Mouse (Mus musculus) naive thymus-derived CD4-positive, alpha-beta T cell, adult 2 months (primary cell): ENCODE measurements around the gene Maml3.

Experiments
- DNase-seq: peaks from one replicate; pipeline ENCODE4 v3.0.0-alpha.2; 2011; ENCODE audit warnings: low read depth

The Maml3 gene

DNA sequence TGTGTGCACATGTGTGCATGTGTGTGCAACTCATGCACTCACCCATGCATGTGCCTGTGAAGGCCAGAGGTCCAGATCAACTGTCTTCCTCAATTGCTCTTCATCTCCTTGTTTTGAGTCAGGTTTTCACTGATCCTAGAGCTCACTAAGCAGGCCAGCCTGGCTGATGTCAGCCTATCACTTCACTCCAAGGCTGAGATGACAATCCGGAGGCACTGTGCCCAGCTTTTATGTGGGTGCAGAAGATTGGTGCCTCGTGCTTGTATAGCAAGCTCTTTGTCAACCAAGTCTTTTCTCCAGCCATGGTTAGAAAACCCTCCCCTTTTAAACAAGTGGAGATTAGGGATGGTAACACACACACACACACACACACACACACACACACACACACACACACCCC lies 146.1 kb downstream of the Maml3 start:
- no peak for DNase-seq

DNA sequence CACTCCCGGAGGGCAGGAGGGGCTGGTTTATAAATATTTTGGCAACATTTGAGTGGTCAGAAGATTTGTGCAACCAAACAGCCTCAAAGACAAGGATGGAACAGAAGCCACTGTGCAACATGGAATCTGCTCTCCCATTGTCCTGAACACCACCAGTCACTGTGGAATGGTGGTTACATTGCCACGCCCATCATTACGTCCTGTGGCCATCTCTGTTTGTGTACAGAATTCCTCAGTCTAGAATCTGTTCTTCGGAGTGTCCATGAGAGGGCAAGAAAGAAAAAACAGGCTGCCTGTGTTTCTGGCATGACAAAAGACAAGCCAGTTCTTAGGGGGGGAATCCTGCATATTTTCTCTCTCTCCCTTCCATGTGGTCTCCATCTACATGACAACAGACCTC lies 150.4 kb downstream of the Maml3 start:
- no peak for DNase-seq

DNA sequence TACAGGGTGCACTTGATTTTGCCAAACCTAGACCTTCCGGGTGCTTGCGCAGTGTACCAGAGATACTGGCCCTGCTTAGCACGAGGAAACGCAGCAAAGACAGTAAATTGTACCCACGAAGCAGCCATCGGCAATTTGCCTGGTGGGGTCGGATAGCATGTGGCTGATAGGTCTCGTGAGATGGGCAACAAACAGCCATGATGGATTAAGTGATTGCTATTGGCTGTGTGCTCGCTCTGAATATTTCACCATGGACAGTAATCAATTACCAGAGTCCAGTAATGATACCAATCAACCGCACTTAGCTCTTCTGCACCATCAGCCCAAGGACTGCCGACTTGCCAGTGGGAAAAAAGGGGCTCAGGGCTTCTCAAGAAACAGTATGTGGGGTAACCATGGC lies 150.9 kb downstream of the Maml3 start:
- no peak for DNase-seq

DNA sequence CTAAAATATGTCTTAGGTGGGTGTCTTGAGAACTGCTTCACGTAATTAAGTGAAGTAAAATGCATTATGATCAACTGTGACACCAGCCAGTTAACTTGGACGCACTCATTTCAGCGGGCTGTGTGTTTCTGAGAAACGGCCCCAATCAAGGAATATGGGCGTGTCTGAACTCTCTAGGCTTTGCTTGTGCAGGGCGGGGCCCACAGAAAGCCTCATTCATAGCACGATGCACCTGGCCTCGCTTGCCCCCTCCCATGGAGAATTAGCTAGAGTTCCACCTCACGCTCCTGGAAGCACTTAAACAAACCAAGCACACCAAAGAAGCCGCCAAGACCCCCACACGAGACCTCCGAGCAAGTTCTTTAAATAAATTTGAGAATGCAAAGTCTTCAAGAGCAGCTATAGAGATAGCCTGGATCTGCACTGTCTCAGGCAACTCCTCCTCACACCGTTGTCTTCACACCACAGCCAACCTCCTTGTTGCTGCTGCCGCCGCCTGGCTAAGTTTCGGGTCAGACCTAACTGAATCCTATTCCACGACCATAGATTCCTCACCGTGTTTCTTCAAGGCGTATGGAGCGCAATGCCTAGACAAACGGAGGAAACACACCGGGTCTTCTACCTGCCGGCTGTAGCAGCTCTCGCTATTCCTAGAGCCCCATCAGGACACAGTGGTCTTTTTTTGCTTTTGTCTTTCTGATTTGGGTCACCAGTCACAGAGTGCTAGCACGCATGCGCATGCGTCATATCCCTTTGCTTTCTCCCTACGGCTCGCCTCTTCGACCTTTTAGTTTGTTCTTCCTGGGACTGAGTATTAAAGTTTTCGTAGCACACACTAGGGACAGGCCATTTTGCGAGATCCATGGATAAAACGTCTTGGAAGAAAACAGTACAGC lies 151.9 kb downstream of the Maml3 start:
- no peak for DNase-seq

DNA sequence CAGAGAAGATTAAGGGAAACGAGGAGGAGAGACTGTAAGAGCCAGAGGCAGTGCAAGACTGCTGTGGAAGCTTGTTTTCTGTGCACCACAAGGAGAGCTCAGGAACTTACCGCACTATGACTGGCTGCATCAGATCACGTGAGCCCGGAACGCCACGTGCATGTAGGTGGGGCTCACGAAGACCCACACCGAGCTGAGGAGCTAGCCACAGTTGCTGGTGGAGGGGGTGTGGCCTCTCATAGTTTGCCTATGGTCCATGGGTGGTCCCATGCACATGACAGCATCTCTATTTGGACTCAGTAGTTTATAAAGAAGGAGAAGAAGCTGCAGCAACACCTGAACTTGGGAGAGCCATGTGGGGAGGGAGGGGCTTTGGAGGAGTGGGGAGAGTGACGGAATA lies 152.6 kb downstream of the Maml3 start:
- DNase-seq: no peak

DNA sequence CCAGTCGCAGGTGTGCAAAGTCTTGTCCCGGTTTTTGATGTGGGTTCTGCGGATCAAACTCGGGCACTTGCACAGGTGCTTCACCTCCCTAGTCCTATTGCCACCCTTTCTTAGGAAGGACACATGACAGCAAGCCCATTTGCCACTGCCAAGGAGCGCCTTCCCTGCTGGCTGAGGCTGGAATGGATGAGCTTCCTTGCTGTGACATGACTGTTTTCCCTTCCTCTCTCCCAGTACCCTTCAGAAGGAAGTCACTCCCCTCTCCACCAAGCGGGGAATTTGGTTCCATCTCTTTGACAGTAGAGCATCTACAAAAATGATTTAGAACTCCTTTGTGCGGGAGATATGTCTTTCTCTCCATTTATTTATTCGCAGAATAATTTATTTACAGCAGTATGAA lies 155.2 kb downstream of the Maml3 start:
- DNase-seq: no peak

DNA sequence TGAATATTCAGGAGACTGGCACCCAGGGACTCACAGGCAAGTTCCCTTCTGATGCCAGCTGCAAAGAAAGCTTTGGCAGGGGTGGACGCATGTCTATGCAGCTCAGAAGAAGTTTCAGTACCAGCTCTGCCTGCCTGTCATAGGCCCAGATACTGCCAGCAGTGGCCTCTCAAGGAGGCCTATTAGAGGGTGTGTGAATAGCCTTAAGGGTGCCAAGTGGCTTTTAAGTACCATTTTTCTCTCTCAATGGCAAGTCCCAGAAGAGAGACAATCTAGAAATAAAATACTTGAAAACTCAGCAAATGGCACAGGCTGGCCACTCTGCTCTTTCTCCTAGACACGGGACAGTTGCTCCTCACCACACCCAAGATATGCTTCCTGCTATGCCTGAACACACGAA lies 157.7 kb downstream of the Maml3 start:
- no peak for DNase-seq

DNA sequence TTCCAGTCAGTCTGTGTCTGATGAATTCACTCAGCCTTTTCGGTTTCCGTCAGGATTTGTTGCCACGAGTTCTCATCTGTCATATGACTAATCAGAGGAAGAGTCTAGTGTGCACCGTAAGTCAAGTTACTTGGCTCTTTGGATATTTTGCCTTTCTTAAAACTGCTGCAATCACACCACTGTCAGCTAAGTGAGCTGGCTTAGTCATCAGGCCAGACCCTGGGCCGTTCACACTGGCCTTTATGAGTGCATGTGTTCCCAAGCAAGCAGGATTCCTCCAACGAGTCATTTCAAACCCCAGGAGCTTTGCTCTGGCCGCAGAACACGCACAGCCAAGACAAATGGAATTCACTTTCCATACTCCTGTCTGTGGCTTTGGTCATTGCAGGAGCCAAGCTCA lies 161.2 kb downstream of the Maml3 start:
- no peak for DNase-seq

DNA sequence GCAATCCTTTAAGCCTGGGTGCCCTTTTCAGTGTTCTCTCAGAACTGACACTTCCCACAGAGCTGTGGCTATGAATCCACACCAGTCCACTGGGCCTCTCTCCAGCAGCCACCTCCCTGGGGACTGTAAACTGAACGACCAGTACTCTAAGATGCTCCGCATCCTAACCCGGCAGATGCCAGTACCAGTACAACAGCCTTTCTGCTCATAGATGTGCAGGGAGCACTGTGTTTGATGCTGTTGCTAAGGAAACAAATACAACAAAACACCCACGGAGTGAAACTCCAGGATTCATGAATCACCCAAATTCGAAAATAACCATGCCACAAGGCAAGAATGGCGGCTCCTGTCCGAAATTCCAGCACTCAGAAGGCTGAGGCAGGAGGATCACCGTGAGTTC lies 163.1 kb downstream of the Maml3 start:
- DNase-seq: no peak

DNA sequence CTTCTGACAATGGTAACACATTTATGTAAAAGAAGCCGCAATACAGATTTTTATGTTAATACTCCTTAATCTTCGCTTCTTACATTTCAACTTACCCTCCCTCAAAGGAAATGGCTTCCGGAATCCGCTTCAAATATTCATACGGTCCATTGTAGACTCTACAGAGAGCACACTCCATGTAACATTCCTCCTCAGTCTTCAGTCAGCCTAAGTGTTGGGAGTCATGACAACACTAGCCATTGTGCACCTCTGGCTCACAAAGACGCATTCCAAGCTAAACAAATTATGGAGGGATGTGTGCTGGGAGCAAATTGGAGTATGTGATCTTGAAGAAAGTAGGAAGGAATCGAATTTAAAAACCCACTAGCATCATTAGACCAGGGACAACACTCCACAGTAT lies 165.0 kb downstream of the Maml3 start:
- DNase-seq: no peak

DNA sequence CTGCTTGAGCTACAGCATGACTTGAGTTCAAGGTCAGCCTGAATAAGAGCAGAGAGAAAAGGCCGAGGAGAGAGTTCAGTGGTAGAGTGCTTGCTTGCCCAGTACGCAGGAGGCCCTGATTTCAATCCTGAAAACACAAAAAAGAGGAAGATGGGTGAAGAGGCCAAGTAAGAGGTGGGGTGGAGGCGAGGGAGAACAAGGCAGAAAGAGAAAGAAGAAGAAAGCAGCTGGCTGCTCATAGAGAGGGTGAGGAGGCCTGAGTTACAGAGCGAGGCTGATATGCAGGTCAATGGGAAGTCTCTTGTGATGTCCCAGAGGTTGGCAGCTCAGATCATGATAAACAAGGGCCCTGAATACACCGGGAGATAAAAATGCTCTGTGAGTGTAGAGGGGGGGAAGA lies 165.8 kb downstream of the Maml3 start:
- no peak for DNase-seq

DNA sequence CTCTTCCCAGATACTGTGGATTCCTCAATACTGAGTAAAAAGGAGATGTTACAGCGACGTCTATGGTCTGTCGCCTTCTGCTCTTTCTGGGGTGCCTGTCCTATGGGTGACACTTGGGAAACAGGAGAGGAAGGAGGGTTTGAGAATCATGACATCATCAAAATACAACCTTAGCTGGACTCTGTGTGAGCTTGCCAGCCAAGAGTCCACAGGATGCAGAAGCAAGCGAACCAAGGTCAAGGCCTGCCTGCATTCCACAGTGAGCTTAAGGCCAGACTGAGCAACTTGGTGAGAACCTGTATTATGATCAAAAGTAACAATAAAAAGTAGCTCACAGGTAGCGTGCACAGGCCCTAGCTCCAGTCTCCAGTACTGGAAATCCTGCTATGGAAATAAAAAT lies 167.7 kb downstream of the Maml3 start:
- no peak for DNase-seq

DNA sequence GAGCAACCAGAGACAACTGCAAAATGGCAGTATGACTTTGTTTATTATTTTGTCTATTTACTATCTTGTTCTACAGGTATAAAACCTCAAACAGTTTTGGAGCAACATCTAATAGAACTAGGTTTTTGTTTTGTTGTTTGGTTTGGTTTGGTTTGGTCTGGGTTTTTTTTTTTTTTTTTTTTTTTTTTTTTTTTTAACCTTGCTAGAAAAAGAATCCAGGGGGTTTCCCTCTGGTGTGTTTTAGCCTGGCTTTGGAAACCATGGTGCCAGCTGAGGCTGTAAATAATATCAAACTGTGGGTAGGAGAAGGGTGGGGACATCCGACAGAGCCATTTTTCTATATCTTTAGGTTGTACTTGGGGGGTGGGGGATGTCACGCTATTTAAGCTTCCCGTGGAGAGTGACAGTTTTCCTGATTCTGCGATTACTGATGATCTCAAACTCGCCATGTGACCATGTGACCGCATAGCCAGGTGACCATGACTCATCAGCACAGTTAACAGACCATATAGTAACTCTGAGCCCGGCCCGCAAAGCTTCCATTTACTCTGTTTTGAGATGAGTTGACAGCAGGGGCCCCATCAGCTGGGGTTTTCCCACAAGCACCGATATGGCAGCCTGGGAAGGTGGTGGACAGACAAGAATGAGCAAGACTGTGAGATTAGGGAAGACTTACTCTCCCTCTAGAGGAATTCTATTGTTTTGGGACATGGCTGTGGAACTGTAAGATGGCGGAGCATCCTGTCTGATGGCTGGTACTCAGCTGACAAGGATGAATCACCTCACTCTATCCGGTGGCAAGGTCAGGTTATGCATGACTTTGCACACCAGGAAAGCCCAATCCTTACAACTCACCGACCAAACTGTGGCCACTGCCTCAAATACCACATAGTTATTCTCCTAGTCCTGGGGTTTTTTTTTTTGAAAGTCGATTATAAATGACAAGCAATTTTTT lies 170.1 kb downstream of the Maml3 start:
- DNase-seq: no peak

DNA sequence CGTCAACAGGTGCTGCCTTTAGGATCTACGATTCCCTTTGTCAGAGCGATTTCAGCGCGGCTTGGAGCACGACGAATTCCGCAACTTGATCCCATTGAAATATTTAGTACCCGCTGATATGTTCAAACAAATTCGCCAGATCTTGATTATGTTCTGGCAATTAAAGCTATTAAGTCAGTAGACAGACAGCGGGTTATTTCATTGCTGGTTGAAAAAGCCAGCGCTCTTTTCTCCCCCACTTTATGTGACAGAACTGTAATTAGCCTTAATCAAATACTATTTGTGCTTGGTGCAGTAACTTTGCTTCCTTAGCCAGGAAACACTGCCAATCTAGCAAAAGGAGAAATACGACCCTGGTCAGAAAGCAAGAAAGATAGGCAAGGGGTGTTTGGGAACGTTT lies 176.7 kb downstream of the Maml3 start:
- no peak for DNase-seq

DNA sequence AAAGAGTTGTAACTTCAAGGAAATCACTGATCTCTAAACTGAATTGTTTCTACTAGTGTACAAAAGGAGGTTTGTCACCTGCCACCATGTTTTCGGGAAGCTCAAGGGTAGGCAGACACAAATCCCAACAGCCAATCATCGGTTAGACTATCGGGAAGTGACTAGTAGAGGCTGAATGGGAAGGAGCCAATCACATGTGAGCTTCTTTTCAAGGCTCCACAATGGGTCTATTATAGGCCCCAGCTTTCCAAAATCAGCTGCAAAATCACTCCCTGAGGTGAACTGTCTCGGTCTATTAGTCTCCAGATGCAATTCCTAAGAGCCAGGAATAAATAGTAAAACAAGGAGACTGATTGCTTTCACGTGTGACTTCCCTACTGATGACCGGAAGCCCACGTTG lies 177.3 kb downstream of the Maml3 start:
- DNase-seq: no peak

DNA sequence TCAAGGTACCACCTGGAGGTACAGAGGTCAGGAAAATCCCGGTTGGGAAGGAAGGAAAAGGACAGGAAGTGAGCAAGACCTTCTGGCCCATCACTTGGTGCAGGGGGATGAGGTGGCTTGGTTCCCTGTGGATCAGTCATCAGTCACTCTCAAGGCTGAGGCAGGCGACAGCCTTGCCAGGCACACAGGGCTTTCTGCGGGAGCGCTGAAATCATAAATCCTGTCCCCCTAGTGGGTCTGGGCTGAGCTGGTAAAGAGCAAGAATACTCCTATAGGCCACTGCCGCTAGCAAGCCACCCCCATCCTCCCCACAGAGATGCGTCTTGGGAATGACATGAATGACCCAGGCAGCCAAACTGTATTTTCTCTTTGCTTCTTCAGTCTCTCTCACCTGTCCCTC lies 177.8 kb downstream of the Maml3 start:
- DNase-seq: no peak

DNA sequence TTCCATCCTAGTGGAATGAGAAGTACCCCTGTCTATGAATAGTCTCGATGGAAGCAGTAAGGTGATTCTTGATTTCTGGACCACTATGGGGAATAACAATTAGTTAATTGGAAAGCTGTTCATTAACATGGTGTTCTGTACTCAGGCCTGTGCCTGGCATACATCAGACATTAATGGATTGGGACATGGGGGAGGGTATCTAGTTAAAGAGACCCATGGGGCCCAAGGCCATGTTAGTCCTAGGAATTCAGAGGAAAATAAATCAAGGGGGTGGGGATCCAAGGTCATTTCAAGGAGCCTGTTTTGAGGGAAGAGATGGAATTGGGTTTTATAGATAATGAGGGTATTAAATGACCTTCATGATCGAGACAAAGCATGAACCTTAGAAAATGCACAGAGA lies 179.1 kb downstream of the Maml3 start:
- DNase-seq: no peak

DNA sequence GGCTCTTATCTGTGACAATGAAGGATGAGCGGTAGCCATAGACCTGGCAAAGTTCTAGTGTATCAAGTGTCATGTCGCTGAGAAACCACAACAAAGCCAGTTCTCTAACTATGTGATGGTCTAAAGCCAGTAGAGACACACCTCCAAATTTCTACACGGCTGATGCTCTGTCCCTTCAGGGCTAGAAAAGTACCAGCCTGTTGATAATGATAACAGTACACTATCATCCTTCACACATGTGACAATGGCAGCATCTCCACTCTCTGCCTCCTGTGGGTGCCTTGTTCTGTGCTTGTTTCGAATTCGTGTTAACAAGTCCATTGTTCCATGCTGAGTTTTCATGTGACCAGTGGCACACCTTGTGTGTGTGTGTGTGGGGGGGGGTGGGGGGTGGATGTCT lies 180.2 kb downstream of the Maml3 start:
- DNase-seq: no peak

DNA sequence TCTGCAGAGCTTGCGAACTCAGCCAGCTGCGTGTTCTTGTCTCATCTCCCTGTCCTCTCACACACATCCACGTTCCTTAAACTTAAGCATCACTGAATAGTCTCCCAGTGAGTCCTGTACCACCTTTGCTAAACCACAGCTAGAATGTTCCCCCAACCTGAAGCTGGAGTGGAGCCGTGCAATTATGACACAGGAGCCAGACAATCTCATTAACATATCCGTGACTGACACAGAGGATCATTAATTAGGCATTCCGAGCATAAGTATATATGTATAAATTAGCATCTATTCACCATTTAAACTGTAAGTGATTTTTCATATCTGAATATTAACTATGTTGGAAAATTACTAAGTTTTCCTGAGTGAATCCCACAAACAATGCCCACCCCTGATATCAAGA lies 181.1 kb downstream of the Maml3 start:
- DNase-seq: no peak

DNA sequence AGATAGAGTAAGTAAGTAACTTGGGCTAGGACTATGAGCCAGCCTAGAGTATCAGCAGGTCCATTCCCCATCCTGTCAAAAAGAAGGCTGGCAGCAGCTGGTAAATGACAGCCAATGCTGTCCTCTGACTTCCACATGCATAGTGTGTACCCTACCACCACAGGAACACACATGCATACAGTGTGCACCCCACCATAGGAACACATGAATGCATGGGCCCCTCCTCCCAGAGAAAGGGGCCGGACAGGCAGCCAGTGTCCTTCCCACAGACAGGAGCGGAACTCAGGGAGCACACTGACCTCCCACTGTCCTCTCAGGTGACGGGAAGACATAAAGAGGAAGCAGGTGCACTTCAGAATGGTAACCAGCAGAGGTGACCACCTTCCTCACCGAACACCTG lies 188.0 kb downstream of the Maml3 start:
- no peak for DNase-seq

DNA sequence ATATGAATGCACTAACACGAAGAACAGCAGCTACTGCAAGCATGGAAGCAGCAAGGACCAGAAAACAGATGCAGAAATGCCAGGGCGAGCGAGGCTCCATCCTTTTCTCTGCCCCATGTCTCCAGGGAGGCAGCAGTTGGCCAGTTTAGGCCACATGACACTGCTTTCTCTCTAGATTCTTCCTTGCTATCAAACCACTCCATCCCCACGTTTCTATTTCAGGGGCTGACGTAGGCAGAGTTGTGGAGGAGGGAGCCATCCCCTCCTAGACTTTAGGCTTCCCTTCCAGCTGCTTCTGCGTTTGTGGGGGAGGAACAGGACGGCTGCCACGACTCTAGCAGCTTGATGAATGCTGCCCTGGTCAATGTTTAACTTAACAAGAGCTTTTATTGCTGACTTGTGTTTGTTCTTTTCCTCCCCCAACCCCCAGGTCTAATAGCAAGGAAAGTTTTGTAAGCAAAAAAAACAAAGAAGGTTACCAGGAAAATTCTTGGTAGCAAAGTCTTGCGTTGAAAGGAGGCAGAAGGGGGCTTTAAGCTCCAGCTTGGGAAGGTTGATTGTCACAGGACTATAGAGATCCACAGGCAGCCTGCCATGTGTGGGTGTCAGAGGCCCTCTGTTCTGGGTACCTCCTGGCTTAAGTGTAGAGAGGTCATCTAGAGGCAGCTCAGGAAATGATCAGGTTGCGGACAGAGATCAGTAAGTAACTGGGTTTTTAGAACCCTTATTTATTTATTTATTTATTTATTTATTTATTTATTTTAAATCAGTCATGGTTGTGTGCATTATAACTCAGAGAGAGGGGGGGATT lies 188.6 kb downstream of the Maml3 start:
- no peak for DNase-seq

DNA sequence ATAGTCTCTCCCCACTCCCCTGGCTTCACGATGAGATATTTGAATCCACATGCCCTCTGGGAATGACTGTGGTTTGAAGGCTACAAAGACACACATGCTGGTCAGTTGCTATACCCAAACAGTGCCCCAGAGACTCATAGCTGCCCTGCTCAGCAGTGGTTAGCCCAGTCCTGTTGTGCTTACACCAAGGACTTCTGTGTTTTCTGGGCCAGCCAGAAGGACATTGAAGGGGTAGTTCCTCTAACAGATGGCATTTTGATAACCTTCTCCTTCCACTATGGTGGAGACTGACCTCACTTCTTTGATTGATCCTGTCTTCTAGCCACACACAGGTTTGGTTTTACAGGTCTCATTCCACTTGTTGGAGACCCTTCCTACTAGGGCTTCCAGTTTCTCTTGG lies 189.5 kb downstream of the Maml3 start:
- DNase-seq: no peak
